Mouse (Mus musculus): Measurements from ENCODE around the gene Xrcc2. TPM values are rescaled to one million over a fixed set of nuclear protein-coding genes. Genes with fewer than 3 reads are reported as not detected.
"Not testable (repeated sequence)": the region's sequence is repeated elsewhere in the genome, so short reads cannot be mapped to it uniquely, and the experiment has no call there.

The Xrcc2 gene
- polyA plus RNA-seq, 1 experiment from 2014 or later = 8.2 TPM

DNA sequence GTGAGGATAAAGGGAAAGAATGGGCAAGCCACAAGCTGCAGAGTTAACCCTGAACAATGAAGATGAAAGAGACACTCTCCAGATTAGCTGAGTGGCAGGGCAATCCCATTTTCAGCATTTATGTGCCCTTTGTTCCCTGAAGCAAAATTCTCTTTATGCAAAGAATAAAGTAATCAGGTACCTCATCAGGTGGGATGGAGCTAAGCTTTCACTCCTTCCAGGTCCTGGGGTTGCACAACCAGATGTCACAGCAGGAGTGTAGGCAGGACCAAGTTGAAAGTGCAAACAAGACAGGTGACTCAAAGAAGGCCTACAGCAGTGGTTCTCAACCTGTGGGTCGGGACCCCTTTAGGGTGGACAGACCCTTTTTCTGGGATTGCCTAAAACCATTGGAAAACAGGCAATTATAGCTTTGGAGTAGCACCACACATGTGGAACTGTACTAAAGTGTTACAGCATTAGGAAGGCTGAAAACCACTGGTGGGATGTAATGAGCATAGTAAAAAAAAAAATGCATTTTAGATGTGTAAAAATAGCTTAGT, 18.6 kb upstream of the Xrcc2 start:
- no peak overlapping the region for H3K4me2 ChIP-seq
- 0 out of 2 replicates have a peak, but pooled peaks cover 2% of the 10 kb centered on the region for H3K27me3 ChIP-seq (replicated peaks)
- no peaks in the 10 kb centered on the region for H3K9me3 ChIP-seq
- H3K4me1 ChIP-seq = peaks cover 3% of the 10 kb centered on the region
- H3K4me3 ChIP-seq = no peak overlapping the region
- no peaks in the 10 kb centered on the region for H3K36me3 ChIP-seq
- 29% methylated on average over 1 of the region's 1 CpGs for WGBS
- no peak overlapping the region for H3K9ac ChIP-seq
- H3K27ac ChIP-seq (replicated peaks) = no peak overlapping the region
- no peak for ATAC-seq (ENCODE audit: extremely low read depth, insufficient number of reproducible peaks, low FRiP score, low TSS enrichment)

DNA sequence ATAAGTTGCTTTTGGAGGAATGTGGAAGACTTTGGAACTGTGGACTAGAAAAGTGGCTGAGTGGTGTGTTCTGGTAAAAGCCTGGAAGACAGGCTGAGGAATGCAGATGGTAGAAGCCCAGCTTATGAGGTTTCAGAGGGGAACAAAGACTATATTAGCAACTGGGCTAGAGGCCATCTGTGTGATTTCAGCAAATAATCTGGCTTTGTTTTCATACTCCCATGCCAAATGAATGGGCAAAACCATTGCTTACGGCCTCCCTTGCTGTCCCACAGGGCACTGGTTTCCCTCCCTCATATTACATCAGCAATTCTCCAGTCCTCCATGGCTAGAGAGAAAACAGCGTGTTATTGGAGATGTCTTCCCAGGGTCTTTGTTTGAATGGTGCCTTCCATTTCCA, 17.4 kb upstream of the Xrcc2 start:
- peaks cover 3% of the 10 kb centered on the region for H3K4me1 ChIP-seq
- no peaks in the 10 kb centered on the region for H3K9me3 ChIP-seq
- no peak for ATAC-seq (ENCODE audit: extremely low read depth, insufficient number of reproducible peaks, low FRiP score, low TSS enrichment)
- 69% methylated on average over 2 of the region's 2 CpGs for WGBS
- H3K4me3 ChIP-seq = no peak overlapping the region
- no peak overlapping the region for H3K9ac ChIP-seq
- H3K4me2 ChIP-seq = no peak overlapping the region
- 0 out of 2 replicates have a peak, but pooled peaks cover 2% of the 10 kb centered on the region for H3K27me3 ChIP-seq (replicated peaks)
- no peaks in the 10 kb centered on the region for H3K36me3 ChIP-seq
- no peak overlapping the region for H3K27ac ChIP-seq (replicated peaks)

DNA sequence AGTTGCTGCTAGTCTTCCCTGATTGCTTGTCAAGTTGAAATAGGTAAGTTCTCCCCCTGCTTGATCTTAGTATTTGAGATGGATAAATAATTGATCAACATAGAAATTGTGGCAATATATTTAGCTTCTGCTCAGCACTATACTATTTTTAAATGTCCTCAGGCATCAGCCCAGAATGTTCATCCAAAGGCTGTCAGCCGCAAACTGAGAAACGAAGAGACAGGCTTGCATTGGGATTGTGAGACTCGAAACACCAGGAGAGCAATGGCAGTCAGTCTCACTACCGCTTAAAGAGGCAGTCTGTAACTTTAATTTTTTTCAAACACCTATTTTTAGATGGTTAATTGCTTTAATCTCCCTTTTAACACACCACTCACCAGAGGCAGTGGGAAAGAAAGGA, 13.8 kb upstream of the Xrcc2 start:
- no peaks in the 10 kb centered on the region for H3K36me3 ChIP-seq
- 79% methylated on average over 4 of the region's 4 CpGs for WGBS
- no peak overlapping the region for H3K27ac ChIP-seq (replicated peaks)
- 0 out of 2 replicates have a peak, but pooled peaks cover 2% of the 10 kb centered on the region for H3K27me3 ChIP-seq (replicated peaks)
- peaks cover 3% of the 10 kb centered on the region for H3K4me1 ChIP-seq
- H3K4me2 ChIP-seq = no peak overlapping the region
- no peaks in the 10 kb centered on the region for H3K9me3 ChIP-seq
- no peak overlapping the region for H3K4me3 ChIP-seq
- no peak for ATAC-seq (ENCODE audit: extremely low read depth, insufficient number of reproducible peaks, low FRiP score, low TSS enrichment)
- H3K9ac ChIP-seq = no peak overlapping the region

DNA sequence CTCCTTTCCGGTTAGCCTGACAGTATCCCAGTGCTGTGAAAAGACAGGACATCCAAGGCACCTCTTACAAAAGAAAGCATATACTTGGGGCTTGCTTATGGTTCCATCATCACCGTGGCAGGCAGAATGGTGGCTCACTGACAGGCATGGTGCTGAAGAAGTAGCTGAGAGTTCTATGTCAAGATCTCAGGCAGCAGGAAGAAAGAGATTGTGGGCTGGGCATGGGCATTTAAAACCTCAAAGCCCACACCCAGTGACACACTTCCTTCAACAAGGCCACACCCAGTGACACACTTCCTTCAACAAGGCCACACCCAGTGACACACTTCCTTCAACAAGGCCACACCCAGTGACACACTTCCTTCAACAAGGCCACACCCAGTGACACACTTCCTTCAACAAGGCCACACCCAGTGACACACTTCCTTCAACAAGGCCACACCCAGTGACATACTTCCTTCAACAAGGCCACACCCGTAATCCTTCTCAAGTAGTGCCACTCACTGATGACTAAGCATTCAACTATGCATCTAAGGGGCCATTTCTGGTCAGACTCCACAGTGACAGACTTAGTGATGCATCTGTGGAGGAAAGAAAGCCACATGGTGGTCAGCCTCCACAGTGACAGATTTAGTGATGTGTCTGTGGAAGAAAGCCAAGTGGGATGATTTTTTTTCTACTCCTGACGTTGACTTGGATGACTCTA, 7.5 kb upstream of the Xrcc2 start:
- not testable (repeated sequence) for H3K4me2 ChIP-seq; H3K9ac ChIP-seq; H3K4me3 ChIP-seq; H3K4me1 ChIP-seq; H3K27me3 ChIP-seq (replicated peaks); H3K36me3 ChIP-seq; H3K9me3 ChIP-seq; ATAC-seq (ENCODE audit: extremely low read depth, insufficient number of reproducible peaks, low FRiP score, low TSS enrichment); H3K27ac ChIP-seq (replicated peaks)
- WGBS = 87% methylated on average over 4 of the region's 4 CpGs

DNA sequence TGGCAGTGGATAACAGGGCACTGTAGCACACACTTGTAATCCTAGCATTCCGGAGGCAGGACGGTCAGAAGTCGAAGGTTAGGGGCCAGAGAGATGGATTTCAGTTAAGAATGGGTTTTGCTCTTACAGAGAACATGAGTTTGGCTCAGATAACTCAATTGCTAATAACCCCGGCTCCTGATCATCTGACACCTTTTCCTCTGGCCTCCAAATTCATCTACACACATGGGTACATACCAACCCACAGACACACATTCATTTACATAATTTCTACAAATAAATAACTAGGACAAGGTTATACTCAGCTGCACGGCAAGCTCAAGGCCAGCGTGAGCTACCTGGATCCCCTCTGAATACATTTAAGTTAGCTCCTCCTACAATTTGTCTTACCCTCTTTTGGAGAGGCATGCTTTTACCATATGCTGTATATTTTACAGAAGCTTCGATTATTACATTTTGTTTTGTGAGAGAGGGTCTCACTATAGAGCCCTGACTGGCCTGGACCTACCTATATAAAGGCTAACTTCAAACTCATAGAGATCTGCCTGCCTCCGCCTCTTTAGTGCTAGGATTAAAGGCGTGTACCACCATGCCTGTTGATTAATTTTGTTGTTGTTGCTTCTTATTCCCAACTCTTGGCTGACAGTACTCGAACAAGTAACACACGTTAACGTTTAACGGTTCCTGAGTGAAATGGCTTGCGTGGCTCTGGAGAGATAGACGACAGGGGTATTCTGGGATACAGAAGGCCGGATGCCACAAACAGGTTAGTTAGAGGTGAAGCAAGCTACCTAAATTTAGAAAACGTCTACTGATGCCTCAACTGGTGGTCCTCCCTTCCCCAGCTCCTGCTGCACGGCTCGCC, 691 bp downstream of the Xrcc2 start:
- peaks cover 15% of the 10 kb centered on the region for H3K4me1 ChIP-seq
- no peak for ATAC-seq (ENCODE audit: extremely low read depth, insufficient number of reproducible peaks, low FRiP score, low TSS enrichment)
- peak overlapping the region; percentile 88 for H3K4me3 ChIP-seq
- H3K27ac ChIP-seq (replicated peaks) = peak overlapping the region; percentile 89
- H3K9ac ChIP-seq = peak overlapping the region; percentile 88
- H3K4me2 ChIP-seq = peak overlapping the region; percentile 90
- 22% methylated on average over 19 of the region's 19 CpGs for WGBS
- H3K9me3 ChIP-seq = no peaks in the 10 kb centered on the region
- peaks cover 24% of the 10 kb centered on the region for H3K36me3 ChIP-seq
- H3K27me3 ChIP-seq (replicated peaks) = no peaks in the 10 kb centered on the region

DNA sequence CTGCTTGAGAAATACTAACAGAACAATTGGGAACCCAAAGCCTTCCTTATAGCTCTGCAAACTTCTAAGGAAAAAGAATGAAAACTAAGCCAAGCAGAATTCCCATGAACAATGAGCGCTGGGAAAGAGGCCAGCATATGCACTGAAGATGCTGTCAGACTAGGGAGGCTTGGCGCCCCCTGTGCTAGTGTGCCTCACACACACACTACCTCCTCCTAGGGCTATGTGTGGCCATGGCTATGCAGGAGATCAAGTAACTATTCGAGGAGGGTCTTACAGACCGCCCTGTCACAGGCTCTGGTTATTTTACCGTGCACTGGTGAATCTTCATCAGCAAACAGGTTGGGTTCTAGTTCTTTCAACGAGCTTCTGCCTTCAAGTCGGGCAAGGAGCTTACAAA, 7.7 kb downstream of the Xrcc2 start:
- Histone ChIP-seq H3K36me3 (peaks cover 79% of the 10 kb centered on the region), H3K27me3 (replicated peaks) (no peaks in the 10 kb centered on the region), H3K27ac (replicated peaks) (no peak overlapping the region), H3K9me3 (no peaks in the 10 kb centered on the region), H3K4me2 (no peak overlapping the region), H3K4me3 (no peak overlapping the region), H3K4me1 (0 out of 2 replicates have a peak, but pooled peaks cover 5% of the 10 kb centered on the region), H3K9ac (no peak overlapping the region)
- 84% methylated on average over 7 of the region's 7 CpGs for WGBS
- no peak for ATAC-seq (ENCODE audit: extremely low read depth, insufficient number of reproducible peaks, low FRiP score, low TSS enrichment)

DNA sequence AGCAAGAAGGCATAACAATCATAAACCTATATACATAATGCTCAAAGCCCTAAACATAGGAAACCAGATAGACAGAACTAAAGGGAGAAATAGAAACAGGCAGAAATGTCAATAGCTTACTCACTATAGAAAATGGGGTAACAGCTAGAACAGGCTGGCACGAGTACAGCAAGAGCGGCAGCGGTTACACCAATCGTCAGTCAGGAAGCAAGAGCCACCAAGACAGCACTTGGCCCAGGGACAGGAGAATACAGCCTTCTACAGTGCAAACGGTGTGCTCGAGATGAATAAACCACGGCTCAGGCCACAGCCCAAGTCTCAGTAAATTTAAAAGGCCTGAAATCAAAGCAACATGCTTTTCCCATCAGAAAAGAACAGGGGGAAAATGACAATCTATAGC, 9.4 kb downstream of the Xrcc2 start:
- WGBS = 78% methylated on average over 7 of the region's 7 CpGs
- no peak overlapping the region for H3K4me3 ChIP-seq
- no peak for ATAC-seq (ENCODE audit: extremely low read depth, insufficient number of reproducible peaks, low FRiP score, low TSS enrichment)

DNA sequence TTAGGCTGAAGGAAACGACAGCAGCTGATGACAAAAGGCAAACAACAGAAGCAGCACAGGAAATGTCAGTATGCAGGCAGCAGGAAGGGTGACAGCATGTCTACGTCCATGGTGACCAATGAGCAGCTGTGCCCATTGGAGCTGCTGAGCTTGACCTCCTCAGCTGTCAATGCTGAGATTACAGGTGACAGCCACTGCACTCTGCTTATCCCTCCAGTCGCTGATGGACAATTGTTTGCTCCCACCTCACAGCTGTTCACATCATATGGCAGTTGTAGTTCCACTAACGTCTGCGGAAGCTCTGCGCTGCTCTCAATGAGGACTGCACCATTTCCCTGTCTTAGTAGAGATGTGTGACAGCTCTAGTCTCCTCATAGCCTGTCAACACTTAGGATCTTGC, 9.8 kb downstream of the Xrcc2 start:
- H3K4me2 ChIP-seq = no peak overlapping the region
- H3K36me3 ChIP-seq = peaks cover 81% of the 10 kb centered on the region
- no peak overlapping the region for H3K9ac ChIP-seq
- H3K27ac ChIP-seq (replicated peaks) = no peak overlapping the region
- H3K9me3 ChIP-seq = no peaks in the 10 kb centered on the region
- H3K4me1 ChIP-seq = 0 out of 2 replicates have a peak, but pooled peaks cover 5% of the 10 kb centered on the region
- ATAC-seq (ENCODE audit: extremely low read depth, insufficient number of reproducible peaks, low FRiP score, low TSS enrichment) = no peak
- 54% methylated on average over 6 of the region's 6 CpGs for WGBS
- no peak overlapping the region for H3K4me3 ChIP-seq
- no peaks in the 10 kb centered on the region for H3K27me3 ChIP-seq (replicated peaks)

More for the DNA sequence above, 9.4 kb downstream of the Xrcc2 start:
- Histone ChIP-seq H3K27me3 (replicated peaks) (no peaks in the 10 kb centered on the region), H3K9ac (no peak overlapping the region), H3K4me1 (0 out of 2 replicates have a peak, but pooled peaks cover 5% of the 10 kb centered on the region), H3K4me2 (no peak overlapping the region), H3K27ac (replicated peaks) (no peak overlapping the region), H3K9me3 (no peaks in the 10 kb centered on the region), H3K36me3 (peaks cover 77% of the 10 kb centered on the region)

DNA sequence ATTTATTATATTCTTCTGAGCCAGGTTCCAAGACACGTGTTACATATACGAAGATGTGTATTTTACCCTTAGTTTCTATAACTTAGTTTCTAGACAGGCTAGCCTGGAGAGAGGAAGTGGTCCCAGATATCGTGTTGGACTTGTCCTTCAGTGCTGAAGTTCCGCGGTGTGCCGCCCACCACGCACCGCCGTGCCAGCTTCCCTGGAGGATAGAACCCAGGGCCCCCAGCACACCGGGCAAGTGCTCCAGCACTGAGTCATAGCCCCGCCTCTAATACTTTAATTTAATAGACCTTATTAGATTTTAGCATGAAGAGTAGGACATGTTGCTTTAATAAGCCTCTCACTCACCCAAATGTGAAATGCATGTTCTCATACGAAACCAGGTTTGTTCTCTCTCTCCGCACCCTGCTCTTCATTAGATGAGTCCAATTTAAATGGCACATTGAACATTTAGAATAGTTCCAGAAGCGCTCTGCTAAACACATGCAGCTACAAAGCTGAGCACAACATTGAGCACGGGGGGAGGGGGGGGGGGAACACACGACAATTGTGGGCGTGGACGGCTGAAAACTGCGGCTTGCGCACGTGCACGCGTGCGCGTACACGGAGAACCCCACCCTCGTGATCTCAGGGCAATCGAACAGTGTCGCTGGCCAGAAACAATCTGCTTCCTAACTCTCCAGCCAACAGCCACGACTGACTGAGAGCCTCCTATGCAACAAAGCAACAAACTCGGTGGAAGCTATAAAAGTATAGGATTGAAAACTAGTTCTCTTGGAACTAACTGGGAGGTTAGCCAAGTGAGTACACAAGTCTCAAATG, 33.7 kb downstream of the Xrcc2 start:
- Histone ChIP-seq H3K9me3 (no peaks in the 10 kb centered on the region), H3K36me3 (no peaks in the 10 kb centered on the region), H3K27ac (replicated peaks) (no peak overlapping the region), H3K4me3 (no peak overlapping the region), H3K4me1 (no peaks in the 10 kb centered on the region), H3K9ac (no peak overlapping the region), H3K4me2 (no peak overlapping the region), H3K27me3 (replicated peaks) (no peaks in the 10 kb centered on the region)
- WGBS = 88% methylated on average over 31 of the region's 31 CpGs
- no peak for ATAC-seq (ENCODE audit: extremely low read depth, insufficient number of reproducible peaks, low FRiP score, low TSS enrichment)

DNA sequence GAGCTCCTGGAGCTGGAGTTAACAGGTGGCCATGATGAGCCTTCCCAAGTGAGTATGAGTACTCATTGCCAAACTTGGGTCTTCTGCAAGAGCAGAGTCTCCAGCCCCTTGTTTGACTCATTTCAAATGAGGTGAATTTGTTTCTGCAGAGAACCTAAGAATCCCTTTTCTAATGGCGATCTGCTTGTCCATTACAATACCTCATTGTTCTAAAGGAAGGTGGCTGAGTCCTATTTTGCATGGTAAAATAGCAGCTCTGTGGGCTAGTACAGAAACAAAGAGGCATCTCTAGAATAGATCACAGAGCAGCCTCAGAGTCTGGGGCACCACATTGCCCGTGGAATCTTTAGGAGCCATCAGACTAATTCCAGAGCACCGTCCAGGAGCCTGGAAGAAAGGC, 34.6 kb downstream of the Xrcc2 start:
- no peak overlapping the region for H3K4me3 ChIP-seq
- no peak overlapping the region for H3K4me2 ChIP-seq
- no peak for ATAC-seq (ENCODE audit: extremely low read depth, insufficient number of reproducible peaks, low FRiP score, low TSS enrichment)
- 78% methylated on average over 3 of the region's 3 CpGs for WGBS
- peaks cover 5% of the 10 kb centered on the region for H3K4me1 ChIP-seq
- no peak overlapping the region for H3K27ac ChIP-seq (replicated peaks)
- no peaks in the 10 kb centered on the region for H3K9me3 ChIP-seq
- no peaks in the 10 kb centered on the region for H3K27me3 ChIP-seq (replicated peaks)
- no peak overlapping the region for H3K9ac ChIP-seq
- no peaks in the 10 kb centered on the region for H3K36me3 ChIP-seq

DNA sequence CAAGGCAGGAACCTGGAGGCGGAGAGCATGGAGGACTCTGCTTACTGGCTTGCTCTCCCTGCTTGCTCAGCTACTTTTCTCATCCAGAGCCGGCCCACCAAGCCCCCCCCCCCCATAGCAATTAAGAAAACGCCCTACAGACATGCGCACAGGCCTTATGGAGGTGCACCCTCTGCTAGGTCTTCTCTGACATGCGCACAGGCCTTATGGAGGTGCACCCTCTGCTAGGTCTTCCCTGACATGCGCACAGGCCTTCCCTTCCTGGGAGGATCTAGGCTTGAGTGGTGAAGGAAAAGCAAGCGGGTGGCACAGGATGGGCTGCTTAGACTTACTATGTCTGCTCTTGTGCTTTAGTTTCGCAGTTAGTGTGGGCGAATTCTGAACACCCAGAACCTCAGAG, 37.3 kb downstream of the Xrcc2 start:
- H3K36me3 ChIP-seq = no peaks in the 10 kb centered on the region
- no peak overlapping the region for H3K9ac ChIP-seq
- H3K9me3 ChIP-seq = no peaks in the 10 kb centered on the region
- H3K27me3 ChIP-seq (replicated peaks) = no peaks in the 10 kb centered on the region
- no peak overlapping the region for H3K27ac ChIP-seq (replicated peaks)
- 84% methylated on average over 9 of the region's 9 CpGs for WGBS
- no peak overlapping the region for H3K4me2 ChIP-seq
- H3K4me3 ChIP-seq = no peak overlapping the region
- peaks cover 7% of the 10 kb centered on the region for H3K4me1 ChIP-seq
- no peak for ATAC-seq (ENCODE audit: extremely low read depth, insufficient number of reproducible peaks, low FRiP score, low TSS enrichment)
